Mouse (Mus musculus) liver, embryonic 16.5 days (tissue): Measurements from ENCODE around the gene Cap1. TPM values are rescaled to one million over a fixed set of nuclear protein-coding genes. Genes with fewer than 3 reads are reported as not detected.
A peak's percentile ranks its signal among the peaks of the same experiment; 100 is the strongest.

Experiments used
- ATAC-seq: fragments of 200-750 bp; cut with Nextera tagmentation; 2 replicates; pipeline ENCODE4 v1.8.0; 2017; ENCODE audit warnings: low read depth, mild to moderate bottlenecking, moderate number of reproducible peaks, moderate library complexity
- H3K27ac ChIP-seq: fragments of 300-500 bp; sonication (generic); 2 replicates; pipeline ENCODE4 v1.5.1; 2014; ENCODE audit warnings: mild to moderate bottlenecking, low read length
- H3K27me3 ChIP-seq: fragments of 300-500 bp; sonication (generic); 2 replicates; pipeline ENCODE4 v1.6.1; 2014; ENCODE audit warnings: low read depth, low read length, mixed read lengths; ENCODE audit not compliant: control insufficient read depth, insufficient read depth
- H3K36me3 ChIP-seq: fragments of 300-500 bp; sonication (generic); 2 replicates; pipeline ENCODE4 v1.6.1; 2014; ENCODE audit warnings: mild to moderate bottlenecking; ENCODE audit not compliant: control insufficient read depth, insufficient read depth
- H3K4me1 ChIP-seq: fragments of 300-500 bp; sonication (generic); 2 replicates; pipeline ENCODE4 v1.6.1; 2014; ENCODE audit warnings: low read depth, low read length, mixed read lengths; ENCODE audit not compliant: control insufficient read depth
- H3K4me2 ChIP-seq: fragments of 300-500 bp; sonication (generic); 2 replicates; pipeline ENCODE4 v1.6.1; 2014; ENCODE audit warnings: low read depth, low read length, mixed read lengths
- H3K4me3 ChIP-seq: fragments of 300-500 bp; sonication (generic); 2 replicates; pipeline ENCODE4 v1.5.1; 2014; ENCODE audit warnings: low read depth, mild to moderate bottlenecking, low read length
- H3K9ac ChIP-seq: fragments of 300-500 bp; sonication (generic); 2 replicates; pipeline ENCODE4 v1.6.1; 2014; ENCODE audit warnings: low read depth, low read length
- H3K9me3 ChIP-seq: fragments of 300-500 bp; sonication (generic); replicated peaks from 2 replicates; pipeline ENCODE4 v1.6.1; 2016; ENCODE audit warnings: low read length; ENCODE audit not compliant: control insufficient read depth
- WGBS: fragments of 180-500 bp; shearing (Covaris S2); extraction: QIAGEN DNeasy Blood & Tissue Kit; methylation state at CpG from one replicate; pipeline ENCODE4 v1.1.7; 2014; ENCODE audit not compliant: insufficient replicate concordance; 5-methylcytosine and 5-hydroxymethylcytosine counted together
- polyA plus RNA-seq: library from polyadenylated mRNA; unstranded; fragments of >200 nt; fragmentation: Nextera tagmentation; extraction: Ambion mirVana; gene quantifications from 2 replicates; pipeline ENCODE4 v1.2.1, GENCODE M21; 2015

The Cap1 gene
- polyA plus RNA-seq, 1 experiment from 2014 or later, result 33.7 TPM

- peak; percentile 30; the same call in 1 of the 2 replicates for ATAC-seq
- Histone ChIP-seq H3K4me3 (no peak overlapping the region), H3K36me3 (no peaks in the 10 kb centered on the region), H3K9ac (no peak overlapping the region), H3K9me3 (no peaks in the 10 kb centered on the region), H3K27me3 (no peaks in the 10 kb centered on the region), H3K27ac (peak overlapping the region; percentile 21), H3K4me2 (peak overlapping the region; percentile 6; the same call in 1 of the 2 replicates), H3K4me1 (peaks cover 9% of the 10 kb centered on the region)
- 22% methylated on average over 5 of the region's 5 CpGs for WGBS
Observed at GRCm38 (mm10) chr4:122892157-122892556, 6.3 kb upstream of the Cap1 start.

GRCm38 (mm10) chr4:122891597-122891996 lies 5.7 kb upstream of the Cap1 start:
- Histone ChIP-seq H3K36me3 (no peaks in the 10 kb centered on the region), H3K9me3 (no peaks in the 10 kb centered on the region), H3K9ac (no peak overlapping the region), H3K4me2 (no peak overlapping the region), H3K4me3 (no peak overlapping the region), H3K27me3 (no peaks in the 10 kb centered on the region), H3K4me1 (peaks cover 14% of the 10 kb centered on the region), H3K27ac (peak overlapping the region; percentile 21)
- no peak for ATAC-seq
- WGBS, result 33% methylated on average over 1 of the region's 1 CpGs

- Histone ChIP-seq H3K27ac (no peak overlapping the region), H3K36me3 (no peaks in the 10 kb centered on the region), H3K27me3 (no peaks in the 10 kb centered on the region), H3K9me3 (no peaks in the 10 kb centered on the region), H3K4me2 (no peak overlapping the region), H3K9ac (no peak overlapping the region), H3K4me1 (peaks cover 14% of the 10 kb centered on the region), H3K4me3 (no peak overlapping the region)
- 31% methylated on average over 3 of the region's 3 CpGs for WGBS
- ATAC-seq, result no peak
Observed at GRCm38 (mm10) chr4:122890881-122891481, 5.1 kb upstream of the Cap1 start.

- no peak for ATAC-seq
- Histone ChIP-seq H3K9ac (peak overlapping the region; percentile 91; the same call in 1 of the 2 replicates), H3K9me3 (no peaks in the 10 kb centered on the region), H3K4me1 (peaks cover 32% of the 10 kb centered on the region), H3K4me3 (peak overlapping the region; percentile 84), H3K27me3 (no peaks in the 10 kb centered on the region), H3K27ac (peak overlapping the region; percentile 100), H3K36me3 (no peaks in the 10 kb centered on the region), H3K4me2 (peak overlapping the region; percentile 99)
- 68% methylated on average over 2 of the region's 2 CpGs for WGBS
Observed at GRCm38 (mm10) chr4:122887336-122887735, 1.5 kb upstream of the Cap1 start.

- H3K27ac ChIP-seq, result peak overlapping the region; percentile 100
- no peaks in the 10 kb centered on the region for H3K36me3 ChIP-seq
- peak overlapping the region; percentile 99 for H3K4me2 ChIP-seq
- no peak for ATAC-seq
- no peaks in the 10 kb centered on the region for H3K27me3 ChIP-seq
- H3K4me3 ChIP-seq, result peak overlapping the region; percentile 84
- WGBS, result 3% methylated on average over 19 of the region's 19 CpGs
- H3K9me3 ChIP-seq, result no peaks in the 10 kb centered on the region
- H3K4me1 ChIP-seq, result peaks cover 37% of the 10 kb centered on the region
- H3K9ac ChIP-seq, result peak overlapping the region; percentile 91
Observed at GRCm38 (mm10) chr4:122886579-122887254, 861 bp upstream of the Cap1 start.

- peak overlapping the region; percentile 87 for H3K9ac ChIP-seq
- H3K4me2 ChIP-seq, result peak overlapping the region; percentile 83
- no peaks in the 10 kb centered on the region for H3K9me3 ChIP-seq
- H3K4me3 ChIP-seq, result peak overlapping the region; percentile 84
- no peaks in the 10 kb centered on the region for H3K27me3 ChIP-seq
- H3K27ac ChIP-seq, result peak overlapping the region; percentile 100
- peaks cover 31% of the 10 kb centered on the region for H3K4me1 ChIP-seq
- no peak for ATAC-seq
- WGBS, result 7% methylated on average over 12 of the region's 12 CpGs
- no peaks in the 10 kb centered on the region for H3K36me3 ChIP-seq
Observed at GRCm38 (mm10) chr4:122884481-122885340, 1.1 kb downstream of the Cap1 start.

GRCm38 (mm10) chr4:122884051-122884450 lies 1.8 kb downstream of the Cap1 start:
- peak overlapping the region; percentile 84 for H3K4me3 ChIP-seq
- H3K27me3 ChIP-seq, result no peaks in the 10 kb centered on the region
- no peaks in the 10 kb centered on the region for H3K9me3 ChIP-seq
- H3K9ac ChIP-seq, result peak overlapping the region; percentile 87
- WGBS, result 25% methylated on average over 2 of the region's 2 CpGs
- peak overlapping the region; percentile 83 for H3K4me2 ChIP-seq
- peaks cover 31% of the 10 kb centered on the region for H3K4me1 ChIP-seq
- no peaks in the 10 kb centered on the region for H3K36me3 ChIP-seq
- peak overlapping the region; percentile 100 for H3K27ac ChIP-seq
- no peak for ATAC-seq

GRCm38 (mm10) chr4:122883294-122883693 lies 2.6 kb downstream of the Cap1 start:
- Histone ChIP-seq H3K4me1 (peaks cover 31% of the 10 kb centered on the region), H3K4me3 (peak overlapping the region; percentile 84; the same call in 1 of the 2 replicates), H3K27ac (no peak overlapping the region), H3K4me2 (peak overlapping the region; percentile 83), H3K9ac (no peak overlapping the region; the same call in 1 of the 2 replicates), H3K36me3 (no peaks in the 10 kb centered on the region), H3K9me3 (no peaks in the 10 kb centered on the region), H3K27me3 (no peaks in the 10 kb centered on the region)
- WGBS, result 76% methylated on average over 3 of the region's 3 CpGs
- no peak for ATAC-seq
